Mouse (Mus musculus) thymus, postnatal 14 days (tissue): ENCODE results near the gene Nrip2.
A peak's percentile ranks its signal among the peaks of the same experiment; 100 is the strongest.
"Not testable (repeated sequence)": the region's sequence is repeated elsewhere in the genome, so short reads cannot be mapped to it uniquely, and the experiment has no call there.

Source experiments
- DNase-seq: peaks from one replicate; pipeline ENCODE4 v3.0.0; 2021

Nrip2 gene

DNA sequence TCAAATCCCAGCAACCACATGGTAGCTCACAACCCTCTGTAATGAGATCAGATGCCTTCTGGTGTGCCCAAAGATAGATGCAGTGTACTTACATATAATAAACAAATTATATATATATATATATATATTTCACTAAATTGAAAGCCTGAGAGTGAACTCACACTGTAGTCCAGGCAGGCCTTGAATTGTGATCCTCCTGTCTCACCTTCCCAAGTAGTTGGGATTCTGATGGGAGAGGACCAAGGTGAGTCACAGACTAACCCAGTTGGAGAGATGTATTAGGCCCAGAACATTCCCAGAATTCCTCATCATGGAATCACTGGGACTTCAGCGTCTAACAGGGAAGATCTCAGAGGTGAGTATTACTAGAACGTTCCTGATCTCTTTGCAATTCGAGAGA is at the start of gene Nrip2:
Gene Nrip2, plus strand, starts transcription at position 301 of the 400 bp plus-strand sequence.
- no peak for DNase-seq

- DNase-seq = no peak
Observed at GRCm38 (mm10) chr6:128349711-128350110, 49.4 kb upstream of the Nrip2 start.

- no peak for DNase-seq
Observed at GRCm38 (mm10) chr6:128354140-128354539, 45.0 kb upstream of the Nrip2 start.

DNA sequence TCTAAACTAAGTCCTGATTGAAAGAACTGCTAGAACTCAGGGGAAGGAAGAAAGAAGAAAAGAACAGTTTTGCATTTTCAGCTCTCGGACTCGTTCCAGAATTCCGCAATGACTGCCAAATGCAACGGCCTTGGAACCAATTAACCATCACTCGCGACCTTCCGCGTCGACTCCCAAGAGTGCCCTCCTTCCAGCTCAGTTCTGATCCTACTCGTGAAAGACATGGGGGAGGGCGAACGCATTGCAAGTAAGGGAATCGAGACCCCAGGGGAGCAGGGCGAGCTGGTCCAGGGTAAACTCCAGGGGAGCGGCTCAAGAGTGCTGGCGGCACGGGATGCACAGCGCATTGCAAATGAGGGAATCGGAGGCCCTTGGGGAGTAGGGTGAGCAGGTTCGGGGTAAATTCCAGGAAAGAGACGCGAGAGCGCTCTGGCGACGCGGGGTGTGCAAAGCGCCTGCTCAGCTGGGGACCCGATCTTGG is 43.9 kb upstream of the Nrip2 start:
- DNase-seq = no peak

GRCm38 (mm10) chr6:128355726-128356416 is 43.2 kb upstream of the Nrip2 start, which contains the start of gene Tulp3:
TSS of gene Tulp3 (minus strand) at chr6:128355851.
- peak; percentile 92 for DNase-seq

DNA sequence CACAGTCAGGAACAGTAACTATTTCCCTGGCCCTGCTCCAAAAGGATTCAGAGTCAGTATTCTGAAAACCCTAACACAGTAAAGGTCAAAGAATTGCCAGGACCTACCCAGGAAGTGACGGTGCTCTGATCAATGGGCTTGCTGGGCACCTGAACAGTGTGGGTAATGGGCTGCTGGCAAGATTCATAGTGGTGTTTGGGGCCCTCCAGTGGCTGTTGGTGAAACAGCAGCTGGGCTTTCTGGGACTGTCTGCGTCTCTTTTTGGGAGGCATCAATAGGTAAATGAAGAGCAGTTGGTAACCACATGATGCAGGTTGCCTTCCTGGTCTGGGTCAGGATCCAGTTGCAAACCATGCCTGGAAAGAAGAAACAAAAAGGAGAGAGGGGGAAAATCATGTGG is 40.1 kb upstream of the Nrip2 start:
- peak; percentile 74 for DNase-seq

DNA sequence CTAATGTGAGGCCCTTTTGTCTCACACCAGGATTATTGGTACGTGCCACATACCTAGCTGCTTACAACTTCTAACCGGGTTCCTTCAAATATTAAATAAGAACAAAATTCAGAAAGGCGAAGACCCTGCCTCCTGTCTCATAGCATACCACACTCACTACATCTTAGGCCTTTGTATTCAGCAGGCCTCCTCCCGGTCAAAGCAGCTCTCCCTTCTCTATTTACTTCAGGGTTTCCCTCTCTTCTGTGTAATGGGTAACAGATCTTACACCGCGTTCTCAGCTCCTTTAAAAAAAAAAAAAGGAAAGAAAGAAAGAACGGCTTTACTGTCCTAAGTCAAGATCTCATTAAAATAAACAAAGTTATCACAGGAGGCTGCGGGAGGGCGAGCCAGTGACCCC is 37.2 kb upstream of the Nrip2 start:
- DNase-seq = no peak

DNA sequence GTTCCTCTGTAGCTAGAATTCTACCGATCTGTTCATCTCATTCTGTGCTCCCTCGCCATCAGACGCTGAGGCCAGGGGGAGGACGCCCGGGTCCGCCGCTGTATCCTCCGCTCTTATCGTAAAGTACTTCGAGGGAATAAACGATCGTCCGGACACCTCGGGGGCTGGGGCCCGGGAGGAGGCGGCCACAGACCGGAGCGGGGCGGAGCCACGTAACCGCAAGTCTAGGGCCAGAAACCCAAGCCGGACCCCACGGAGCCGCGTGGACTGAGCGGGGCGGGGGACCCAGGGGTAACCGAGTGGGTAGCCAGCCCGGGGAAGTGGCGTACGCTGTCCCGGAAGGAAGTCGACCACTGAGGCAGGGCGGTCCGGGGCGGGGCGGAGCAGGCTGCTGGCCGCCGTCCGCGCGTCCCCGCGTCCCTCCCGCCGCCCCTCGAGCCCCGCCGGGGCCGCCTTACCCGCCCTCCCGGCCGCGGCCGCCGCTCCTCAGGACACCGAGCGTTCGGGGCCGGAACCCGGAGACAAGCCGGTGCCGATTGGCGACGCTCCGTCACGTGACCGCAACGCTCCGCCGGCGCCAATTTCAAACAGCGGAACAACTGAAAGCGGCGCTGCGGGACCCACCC is 36.6 kb upstream of the Nrip2 start, which contains the start of the genes Rhno1 and Foxm1:
Gene Rhno1, minus strand, starts transcription at position 531 of the 626 bp plus-strand sequence.
Gene Foxm1, plus strand, starts transcription at position 587 of the 626 bp plus-strand sequence.
- DNase-seq = peak; percentile 89

- DNase-seq = no peak
Observed at GRCm38 (mm10) chr6:128363007-128363825, 35.9 kb upstream of the Nrip2 start.

DNA sequence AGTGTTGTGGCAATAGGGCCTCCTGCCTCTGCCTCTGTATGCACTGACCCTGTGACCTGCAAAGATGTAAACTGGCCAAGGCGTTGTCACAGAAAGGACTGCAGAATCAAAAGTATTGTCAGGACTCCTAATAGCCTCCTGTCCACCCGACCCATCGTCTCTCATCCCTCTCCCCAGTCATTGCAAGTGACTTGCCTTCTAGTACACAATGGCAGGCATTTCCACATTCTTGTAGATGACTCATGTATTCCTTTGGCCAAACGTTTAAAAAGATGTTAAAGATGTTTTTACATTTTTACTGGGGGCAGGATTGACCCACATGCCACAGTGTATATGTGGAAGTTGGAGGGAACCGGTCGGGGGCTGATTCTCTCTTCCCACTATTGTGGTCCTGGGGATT is 34.4 kb upstream of the Nrip2 start:
- no peak for DNase-seq

GRCm38 (mm10) chr6:128366466-128366865 is 32.6 kb upstream of the Nrip2 start:
- no peak for DNase-seq

DNA sequence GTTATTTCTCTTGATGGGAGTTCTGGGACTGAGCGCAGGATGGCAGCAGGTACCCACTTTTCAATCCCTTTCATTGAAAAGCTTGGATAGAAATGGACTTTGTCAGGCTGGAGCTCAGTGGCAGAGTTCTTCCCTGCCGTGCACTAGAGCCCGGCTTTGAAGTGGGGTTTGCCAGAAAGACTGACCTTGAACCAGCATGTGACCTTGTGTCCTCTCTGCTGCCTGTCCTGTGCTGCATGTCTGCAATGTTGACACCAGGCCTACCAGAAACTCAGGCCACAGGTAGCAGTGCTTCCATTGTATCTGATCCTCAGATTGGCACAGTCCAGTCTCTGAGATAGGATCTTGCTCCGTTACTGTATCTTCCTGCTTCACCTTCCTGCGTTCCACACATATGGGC is 29.1 kb upstream of the Nrip2 start:
- no peak for DNase-seq

- no peak for DNase-seq
Observed at GRCm38 (mm10) chr6:128375192-128375591, 23.9 kb upstream of the Nrip2 start, which contains the start of the genes Tex52 and Gm44596. TSS of gene Tex52 (plus strand) at chr6:128375456. TSS of gene Gm44596 (plus strand) at chr6:128375503.

- DNase-seq = no peak
Observed at GRCm38 (mm10) chr6:128376371-128377085, 22.6 kb upstream of the Nrip2 start.

GRCm38 (mm10) chr6:128379636-128380035 is 19.5 kb upstream of the Nrip2 start:
- no peak for DNase-seq

- DNase-seq = not testable (repeated sequence)
Observed at GRCm38 (mm10) chr6:128380594-128381167, 18.4 kb upstream of the Nrip2 start.

DNA sequence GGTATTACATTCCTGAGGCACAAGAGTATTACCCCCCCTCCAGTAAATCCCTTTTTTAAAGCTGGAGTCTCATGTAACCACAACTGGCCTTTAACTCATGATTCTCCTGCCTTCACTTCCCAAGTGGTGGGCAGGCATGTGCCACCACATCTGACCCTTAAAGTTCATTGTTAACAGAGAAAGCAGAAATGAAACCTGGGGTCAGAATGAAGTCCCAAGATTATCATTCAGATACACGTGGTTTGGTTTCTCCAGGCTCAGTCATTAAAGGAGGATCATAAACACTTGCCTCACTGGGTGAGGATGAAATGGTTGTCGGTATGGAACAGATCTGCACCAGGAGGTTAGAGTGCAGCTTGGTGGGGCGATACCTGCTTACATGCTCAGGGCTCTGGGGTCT is 17.8 kb upstream of the Nrip2 start:
- no peak for DNase-seq

DNA sequence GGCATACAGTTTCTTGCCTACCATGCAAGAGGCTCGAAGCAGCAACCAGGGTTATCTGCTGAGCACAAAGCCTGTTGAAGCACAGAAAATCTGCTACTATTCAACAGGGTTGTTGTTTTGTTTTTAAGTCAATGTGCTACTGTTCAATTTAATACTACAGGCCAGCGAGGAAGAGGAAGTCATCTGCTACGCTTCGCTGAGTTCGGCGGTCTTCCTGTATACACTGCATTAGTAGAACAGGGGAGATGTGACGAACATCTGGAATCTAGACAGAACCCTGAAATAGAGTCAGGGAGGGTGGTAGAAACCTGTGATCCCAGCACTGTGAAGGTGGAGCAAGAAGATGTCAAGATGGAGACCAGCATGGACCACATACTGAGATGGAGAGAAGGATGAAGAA is 15.3 kb upstream of the Nrip2 start:
- no peak for DNase-seq

DNA sequence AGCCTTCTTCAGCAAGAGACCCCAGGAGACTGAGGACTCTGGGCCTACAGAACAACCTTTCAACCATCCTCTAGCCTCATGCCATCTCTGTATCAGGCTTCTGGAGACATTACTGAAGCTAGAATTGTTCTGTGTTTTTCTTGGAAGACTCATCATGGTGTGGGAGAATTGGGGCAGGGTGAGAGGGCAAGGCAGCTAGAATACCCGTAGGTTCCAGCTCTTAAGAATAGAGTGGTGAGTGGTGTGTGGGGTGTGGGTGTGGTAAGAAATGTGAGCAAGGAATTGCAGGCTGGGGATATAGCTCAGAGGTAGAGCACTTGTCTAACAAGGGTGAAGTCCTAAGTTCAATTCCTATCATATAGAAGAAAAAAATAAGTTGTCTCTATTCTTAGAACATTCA is 14.1 kb upstream of the Nrip2 start:
- no peak for DNase-seq

GRCm38 (mm10) chr6:128389185-128389584 is 9.9 kb upstream of the Nrip2 start:
- DNase-seq = no peak

- DNase-seq = no peak
Observed at GRCm38 (mm10) chr6:128390683-128391082, 8.4 kb upstream of the Nrip2 start.

DNA sequence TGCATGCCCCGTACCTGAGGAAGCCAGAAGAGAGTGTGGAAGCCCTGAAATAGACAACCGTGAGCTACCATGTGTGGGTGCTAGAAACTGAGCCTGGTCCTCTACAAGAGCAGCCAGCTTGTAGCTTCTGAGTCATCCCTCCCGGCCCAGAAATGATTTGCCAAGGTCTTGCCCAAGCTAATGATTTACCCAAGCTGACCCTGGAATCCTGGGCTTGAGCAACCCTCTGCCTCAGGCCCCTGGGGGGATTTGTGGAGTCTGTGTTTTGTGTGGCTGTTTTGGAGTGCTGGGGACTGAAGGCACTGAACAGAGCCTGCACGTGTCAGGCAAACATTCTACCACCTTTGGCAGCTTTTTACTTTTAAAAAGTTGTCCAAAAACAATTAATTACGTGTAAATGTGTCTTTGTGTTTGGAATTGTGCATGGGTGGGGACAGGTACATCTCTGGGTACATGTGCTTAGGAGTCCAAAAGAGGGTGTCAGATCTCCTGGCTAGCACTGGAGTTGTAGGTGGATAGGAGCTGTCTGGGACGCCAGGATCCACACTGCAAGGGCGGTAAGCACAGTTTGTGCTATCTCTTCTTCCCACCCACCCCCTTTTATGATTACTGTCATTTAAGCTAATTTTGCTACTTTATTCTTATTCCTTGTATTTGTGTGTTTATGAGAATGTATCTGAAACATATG is 1.4 kb upstream of the Nrip2 start:
- no peak for DNase-seq
